ENCODE assay signal across 26 mouse cellular contexts in genomic region chr1:45608316-45608715, GRCm38 (mm10).
DNase-seq lines count a peak whose midpoint lies in the region; ATAC-seq and TF ChIP-seq lines count a peak whose summit lies in the region.
"Had no signal": no experiment of that assay in that cellular context is flagged by ENCODE, and none has a peak within 500 bp of the region (broad histone marks: within the 10 kb centered on the region; RNA-seq: fewer than 3 reads in every experiment).

No protein-coding gene starts in this region.

- peak overlapping the region; percentile 12; the same call in 1 of the 2 replicates for H3K27ac ChIP-seq in heart, embryonic 11.5 days (ENCODE audit: low read depth, low read length)
- peak overlapping the region; percentile 41 to 64; a peak in 3 of 4 replicates for H3K27ac ChIP-seq in heart, embryonic 14.5 days (replicated peaks in 1 of 2; ENCODE audit: control insufficient read depth in 1 of 2, insufficient read depth in 1 of 2, low read depth in 2 of 2, low read length in 2 of 2)
- no peak overlapping the region for H3K27ac ChIP-seq in heart, adult 2 months
- no peak overlapping the region for H3K27ac ChIP-seq in midbrain, embryonic 13.5 days
- H3K27ac ChIP-seq: embryonic facial prominence, embryonic 10.5 days; embryonic facial prominence, embryonic 13.5 days; forebrain, embryonic 12.5 days; forebrain, embryonic 15.5 days; hindbrain, embryonic 14.5 days; hindbrain, postnatal 0 days had no signal

- DNase-seq in heart, adult 11 months, result peak; percentile 94
- no peak for DNase-seq in heart, postnatal 4 days
- no peak for DNase-seq in heart, postnatal 14 days
- DNase-seq in heart, adult 2 months, result no peak
- DNase-seq: adrenal gland, adult 8-10 months; adrenal gland, postnatal 25 days; cerebellum, adult 11-12 months; cerebellum, adult 8-10 months; cerebellum, postnatal 10 days; cerebellum, postnatal 36 days; embryo, embryonic 11 days; gastrocnemius, postnatal 25 days; kidney, adult 18-20 months had no signal

- H3K27me3 ChIP-seq in heart, embryonic 11.5 days (ENCODE audit: control insufficient read depth, insufficient read depth, low read length), result no peaks in the 10 kb centered on the region
- no peaks in the 10 kb centered on the region for H3K27me3 ChIP-seq in heart, embryonic 14.5 days (ENCODE audit: control insufficient read depth, insufficient read depth, low read length)
- no peaks in the 10 kb centered on the region for H3K27me3 ChIP-seq in heart, adult 2 months (ENCODE audit: control insufficient read depth, insufficient read depth, low read length)
- no peaks in the 10 kb centered on the region for H3K27me3 ChIP-seq in midbrain, embryonic 13.5 days
- H3K27me3 ChIP-seq: embryonic facial prominence, embryonic 13.5 days; forebrain, embryonic 12.5 days; forebrain, embryonic 15.5 days had no signal

- H3K4me1 ChIP-seq in heart, embryonic 11.5 days (ENCODE audit: control insufficient read depth, insufficient read depth, low read length), result no peaks in the 10 kb centered on the region
- no peaks in the 10 kb centered on the region for H3K4me1 ChIP-seq in heart, embryonic 14.5 days (ENCODE audit: control insufficient read depth in 2 of 2, insufficient read depth in 2 of 2, low read length in 2 of 2)
- no peaks in the 10 kb centered on the region for H3K4me1 ChIP-seq in heart, adult 2 months (ENCODE audit: control insufficient read depth, insufficient read depth, low read length)
- H3K4me1 ChIP-seq in midbrain, embryonic 13.5 days (replicated peaks), result no peaks in the 10 kb centered on the region
- H3K4me1 ChIP-seq: embryonic facial prominence, embryonic 10.5 days; embryonic facial prominence, embryonic 13.5 days; forebrain, embryonic 12.5 days; forebrain, embryonic 15.5 days had no signal

- H3K36me3 ChIP-seq in heart, embryonic 11.5 days (ENCODE audit: control insufficient read depth, insufficient read depth, low read length), result no peaks in the 10 kb centered on the region
- no peaks in the 10 kb centered on the region for H3K36me3 ChIP-seq in heart, embryonic 14.5 days (ENCODE audit: control insufficient read depth, insufficient read depth, low read length)
- no peaks in the 10 kb centered on the region for H3K36me3 ChIP-seq in heart, adult 2 months (ENCODE audit: control insufficient read depth, insufficient read depth, low read length)
- H3K36me3 ChIP-seq in midbrain, embryonic 13.5 days, result no peaks in the 10 kb centered on the region
- H3K36me3 ChIP-seq: embryonic facial prominence, embryonic 10.5 days; embryonic facial prominence, embryonic 13.5 days; forebrain, embryonic 12.5 days; forebrain, embryonic 15.5 days had no signal

- no peak for TF ChIP-seq POLR2A in heart, adult 2 months (IDR thresholded peaks at IDR 0.05; ENCODE audit: insufficient read depth, low read depth, low read length)

- no peak for TF ChIP-seq CTCF in heart, adult 2 months (IDR thresholded peaks at IDR 0.05)

- TF ChIP-seq EP300 in heart, adult 2 months (IDR thresholded peaks at IDR 0.05; ENCODE audit: insufficient read depth, low read depth, low read length), result no peak

- H3K79me2 ChIP-seq in heart, adult 2 months (replicated peaks; ENCODE audit: control insufficient read depth, insufficient read depth, low read length), result no peaks in the 10 kb centered on the region

- H3K4me3 ChIP-seq in heart, embryonic 11.5 days (ENCODE audit: low read depth, low read length), result no peak overlapping the region
- H3K4me3 ChIP-seq in heart, embryonic 14.5 days (ENCODE audit: control insufficient read depth in 1 of 2, insufficient read depth in 1 of 2, low read depth in 1 of 2, low read length in 2 of 2), result no peak overlapping the region
- H3K4me3 ChIP-seq in heart, adult 2 months, result no peak overlapping the region
- H3K4me3 ChIP-seq in midbrain, embryonic 13.5 days (replicated peaks), result no peak overlapping the region
- H3K4me3 ChIP-seq: embryonic facial prominence, embryonic 10.5 days; embryonic facial prominence, embryonic 13.5 days; erythroblast, embryonic 14.5 days; forebrain, embryonic 12.5 days; forebrain, embryonic 15.5 days had no signal

- H3K9me3 ChIP-seq in heart, embryonic 11.5 days (replicated peaks; ENCODE audit: control insufficient read depth, low read length), result no peaks in the 10 kb centered on the region
- H3K9me3 ChIP-seq in heart, embryonic 14.5 days (ENCODE audit: control insufficient read depth, low read length), result no peaks in the 10 kb centered on the region
- H3K9me3 ChIP-seq in midbrain, embryonic 13.5 days, result no peaks in the 10 kb centered on the region
- H3K9me3 ChIP-seq: embryonic facial prominence, embryonic 10.5 days; embryonic facial prominence, embryonic 13.5 days; forebrain, embryonic 12.5 days; forebrain, embryonic 15.5 days had no signal

- no peak overlapping the region for H3K4me2 ChIP-seq in heart, embryonic 11.5 days
- no peak overlapping the region for H3K4me2 ChIP-seq in heart, embryonic 14.5 days (ENCODE audit: low read length)
- no peak overlapping the region for H3K4me2 ChIP-seq in midbrain, embryonic 13.5 days (replicated peaks)
- H3K4me2 ChIP-seq: embryonic facial prominence, embryonic 13.5 days; forebrain, embryonic 12.5 days; forebrain, embryonic 15.5 days; hindbrain, embryonic 14.5 days had no signal

- intact Hi-C loops in heart, postnatal 14 days (cut with DNase I), result no loop called here
- intact Hi-C loops in heart, adult 2 months (cut with DNase I), result no loop called here

- H3K9ac ChIP-seq in heart, embryonic 11.5 days (ENCODE audit: low read depth, low read length), result no peak overlapping the region
- no peak overlapping the region for H3K9ac ChIP-seq in heart, embryonic 14.5 days (ENCODE audit: low read length)
- H3K9ac ChIP-seq in heart, adult 2 months (ENCODE audit: low read depth, low read length), result no peak overlapping the region
- no peak overlapping the region for H3K9ac ChIP-seq in midbrain, embryonic 13.5 days (replicated peaks)
- H3K9ac ChIP-seq: embryonic facial prominence, embryonic 13.5 days; forebrain, embryonic 12.5 days; forebrain, embryonic 15.5 days; hindbrain, embryonic 14.5 days had no signal

- ATAC-seq in heart, embryonic 11.5 days (replicated peaks; ENCODE audit: insufficient number of reproducible peaks, low FRiP score, low TSS enrichment), result peak; percentile 52; the same call in 1 of the 2 replicates
- ATAC-seq in heart, embryonic 14.5 days (ENCODE audit: insufficient number of reproducible peaks, insufficient read depth, low FRiP score, low read depth), result peak; percentile 71; the same call in 1 of the 2 replicates
- no peak for ATAC-seq in midbrain, embryonic 13.5 days
- ATAC-seq: activated CD4-positive, CD25-positive, alpha-beta regulatory T cell, adult 4 months; forebrain, embryonic 15.5 days; hindbrain, postnatal 0 days; inflammation-experienced regulatory T-cells, adult 6 months; intestine, embryonic 16.5 days had no signal

Comparison
In these comparisons a context has a peak if more than half of its experiments do, and no peak if none do; other contexts are left out.
1. H3K27ac ChIP-seq: peak in heart, embryonic 11.5 days (single experiment) and heart, embryonic 14.5 days (2 of 2); none in heart, adult 2 months (single experiment) and midbrain, embryonic 13.5 days (single experiment).